Mouse (Mus musculus): Measurements from ENCODE around the gene Creb3l1. TPM values are rescaled to one million over a fixed set of nuclear protein-coding genes. Genes with fewer than 3 reads are reported as not detected.
A peak's percentile ranks its signal among the peaks of the same experiment; 100 is the strongest.

Creb3l1 gene
- polyA plus RNA-seq, 1 experiment from 2014 or later, result 0.63 TPM

GRCm38 (mm10) chr2:91967962-91968361 lies 56.3 kb downstream of the Creb3l1 start:
- DNase-seq (no peak), ATAC-seq (no peak)
- H3K36me3 ChIP-seq (replicated peaks; ENCODE audit: insufficient read depth, low read length), result no peaks in the 10 kb centered on the region
- H3K4me3 ChIP-seq (ENCODE audit: low read depth, low read length), result no peak overlapping the region
- H3K4me2 ChIP-seq (ENCODE audit: low read depth, low read length), result no peak overlapping the region
- H3K4me1 ChIP-seq (ENCODE audit: insufficient read depth), result peaks cover 24% of the 10 kb centered on the region
- 44% methylated on average over 11 of the region's 11 CpGs for WGBS (ENCODE audit: insufficient replicate concordance)
- no peaks in the 10 kb centered on the region for H3K9me3 ChIP-seq (ENCODE audit: low read length)
- H3K9ac ChIP-seq (replicated peaks), result no peak overlapping the region
- no peak for TF ChIP-seq CTCF (IDR thresholded peaks at IDR 0.05; ENCODE audit: low read depth)
- 0 out of 2 replicates have a peak, but pooled peaks have one; percentile 13 for TF ChIP-seq EP300 (IDR thresholded peaks at IDR 0.05; ENCODE audit: low read depth)
- peak overlapping the region; percentile 13; the same call in 1 of the 2 replicates for H3K27ac ChIP-seq (ENCODE audit: low read depth)
- peaks cover 4% of the 10 kb centered on the region; the same call in 1 of the 2 replicates for H3K27me3 ChIP-seq (ENCODE audit: insufficient read depth, low read length)

- DNase-seq (no peak), ATAC-seq (no peak)
- 61% methylated on average over 5 of the region's 5 CpGs for WGBS (ENCODE audit: insufficient replicate concordance)
- Histone ChIP-seq H3K4me1 (ENCODE audit: insufficient read depth) (peaks cover 31% of the 10 kb centered on the region), H3K9me3 (ENCODE audit: low read length) (no peaks in the 10 kb centered on the region), H3K27me3 (ENCODE audit: insufficient read depth, low read length) (peaks cover 4% of the 10 kb centered on the region; the same call in 1 of the 2 replicates), H3K4me3 (ENCODE audit: low read depth, low read length) (no peak overlapping the region), H3K27ac (ENCODE audit: low read depth) (peak overlapping the region; percentile 68), H3K9ac (replicated peaks) (no peak overlapping the region), H3K36me3 (replicated peaks; ENCODE audit: insufficient read depth, low read length) (no peaks in the 10 kb centered on the region), H3K4me2 (ENCODE audit: low read depth, low read length) (no peak overlapping the region)
- no peak for TF ChIP-seq CTCF (IDR thresholded peaks at IDR 0.05; ENCODE audit: low read depth)
- no peak for TF ChIP-seq EP300 (IDR thresholded peaks at IDR 0.05; ENCODE audit: low read depth)
These were observed 57.9 kb downstream of the Creb3l1 start for GRCm38 (mm10) chr2:91966367-91966766.

- WGBS (ENCODE audit: insufficient replicate concordance), result 16% methylated on average over 19 of the region's 20 CpGs
- peak overlapping the region; percentile 47 for H3K9ac ChIP-seq (replicated peaks)
- peaks cover 28% of the 10 kb centered on the region for H3K4me1 ChIP-seq (ENCODE audit: insufficient read depth)
- no peaks in the 10 kb centered on the region for H3K36me3 ChIP-seq (replicated peaks; ENCODE audit: insufficient read depth, low read length)
- TF ChIP-seq EP300 (IDR thresholded peaks at IDR 0.05; ENCODE audit: low read depth), result no peak
- no peak for TF ChIP-seq CTCF (IDR thresholded peaks at IDR 0.05; ENCODE audit: low read depth)
- H3K4me2 ChIP-seq (ENCODE audit: low read depth, low read length), result peak overlapping the region; percentile 94
- ATAC-seq (no peak), DNase-seq (peak; percentile 77)
- peak overlapping the region; percentile 72 for H3K4me3 ChIP-seq (ENCODE audit: low read depth, low read length)
- peak overlapping the region; percentile 68 for H3K27ac ChIP-seq (ENCODE audit: low read depth)
- H3K27me3 ChIP-seq (ENCODE audit: insufficient read depth, low read length), result peaks cover 4% of the 10 kb centered on the region; the same call in 1 of the 2 replicates
- H3K9me3 ChIP-seq (ENCODE audit: low read length), result no peaks in the 10 kb centered on the region
These were observed 58.9 kb downstream of the Creb3l1 start for GRCm38 (mm10) chr2:91965417-91965816.

GRCm38 (mm10) chr2:91964610-91965204 lies 59.6 kb downstream of the Creb3l1 start:
- ATAC-seq, result no peak
- no peak for TF ChIP-seq CTCF (IDR thresholded peaks at IDR 0.05; ENCODE audit: low read depth)
- no peak for TF ChIP-seq EP300 (IDR thresholded peaks at IDR 0.05; ENCODE audit: low read depth)
- Histone ChIP-seq H3K9ac (replicated peaks) (peak overlapping the region; percentile 47; the same call in 1 of the 2 replicates), H3K36me3 (replicated peaks; ENCODE audit: insufficient read depth, low read length) (no peaks in the 10 kb centered on the region), H3K4me1 (ENCODE audit: insufficient read depth) (peaks cover 32% of the 10 kb centered on the region), H3K27ac (ENCODE audit: low read depth) (peak overlapping the region; percentile 68), H3K4me2 (ENCODE audit: low read depth, low read length) (peak overlapping the region; percentile 94), H3K9me3 (ENCODE audit: low read length) (no peaks in the 10 kb centered on the region), H3K27me3 (ENCODE audit: insufficient read depth, low read length) (peaks cover 4% of the 10 kb centered on the region; the same call in 1 of the 2 replicates), H3K4me3 (ENCODE audit: low read depth, low read length) (peak overlapping the region; percentile 72)
- 44% methylated on average over 3 of the region's 3 CpGs for WGBS (ENCODE audit: insufficient replicate concordance)
- no peak for DNase-seq

GRCm38 (mm10) chr2:91963443-91963932 lies 60.8 kb downstream of the Creb3l1 start:
- no peaks in the 10 kb centered on the region; the same call in 1 of the 2 replicates for H3K27me3 ChIP-seq (ENCODE audit: insufficient read depth, low read length)
- peak overlapping the region; percentile 83 for H3K9ac ChIP-seq (replicated peaks)
- DNase-seq (peak; percentile 96), ATAC-seq (peak; percentile 95)
- TF ChIP-seq CTCF (IDR thresholded peaks at IDR 0.05; ENCODE audit: low read depth) (peak; percentile 89), EP300 (IDR thresholded peaks at IDR 0.05; ENCODE audit: low read depth) (no peak)
- H3K27ac ChIP-seq (ENCODE audit: low read depth), result peak overlapping the region; percentile 91
- peak overlapping the region; percentile 72 for H3K4me3 ChIP-seq (ENCODE audit: low read depth, low read length)
- no peaks in the 10 kb centered on the region; the same call in 1 of the 2 replicates for H3K36me3 ChIP-seq (replicated peaks; ENCODE audit: insufficient read depth, low read length)
- peak overlapping the region; percentile 94 for H3K4me2 ChIP-seq (ENCODE audit: low read depth, low read length)
- H3K9me3 ChIP-seq (ENCODE audit: low read length), result no peaks in the 10 kb centered on the region
- peaks cover 44% of the 10 kb centered on the region for H3K4me1 ChIP-seq (ENCODE audit: insufficient read depth)
- 0% methylated on average over 26 of the region's 57 CpGs for WGBS (ENCODE audit: insufficient replicate concordance)

- Histone ChIP-seq H3K4me2 (ENCODE audit: low read depth, low read length) (peak overlapping the region; percentile 94), H3K4me1 (ENCODE audit: insufficient read depth) (peaks cover 48% of the 10 kb centered on the region), H3K27me3 (ENCODE audit: insufficient read depth, low read length) (no peaks in the 10 kb centered on the region; the same call in 1 of the 2 replicates), H3K36me3 (replicated peaks; ENCODE audit: insufficient read depth, low read length) (no peaks in the 10 kb centered on the region; the same call in 1 of the 2 replicates), H3K9ac (replicated peaks) (peak overlapping the region; percentile 83), H3K9me3 (ENCODE audit: low read length) (no peaks in the 10 kb centered on the region), H3K27ac (ENCODE audit: low read depth) (peak overlapping the region; percentile 91), H3K4me3 (ENCODE audit: low read depth, low read length) (peak overlapping the region; percentile 72)
- peak; percentile 25 for ATAC-seq
- under 1% methylated on average over 28 of the region's 39 CpGs for WGBS (ENCODE audit: insufficient replicate concordance)
- TF ChIP-seq EP300 (IDR thresholded peaks at IDR 0.05; ENCODE audit: low read depth) (no peak), CTCF (IDR thresholded peaks at IDR 0.05; ENCODE audit: low read depth) (no peak)
- peak; percentile 54 for DNase-seq
These were observed 61.4 kb downstream of the Creb3l1 start for GRCm38 (mm10) chr2:91962864-91963401.

Measured in liver, postnatal 0 days (tissue).